Mouse (Mus musculus) macrophage (primary cell): ENCODE measurements around the gene Lad1. TPM values are rescaled to one million over a fixed set of nuclear protein-coding genes. Genes with fewer than 3 reads are reported as not detected.

Experiments
- H3K27ac ChIP-seq: fragments of 350-480 bp; formaldehyde crosslinking; 2 replicates; pipeline ENCODE4 v1.9.0; 2021
- H3K36me3 ChIP-seq: fragments of 350-480 bp; formaldehyde crosslinking; 2 replicates; pipeline ENCODE4 v1.9.0; 2021; ENCODE audit errors: inconsistent target
- H3K4me3 ChIP-seq: fragments of 350-480 bp; formaldehyde crosslinking; 2 replicates; pipeline ENCODE4 v1.9.0; 2021; ENCODE audit errors: inconsistent target
- H3K79me2 ChIP-seq: fragments of 350-480 bp; formaldehyde crosslinking; 2 replicates; pipeline ENCODE4 v1.9.0; 2021; ENCODE audit errors: inconsistent target
- WGBS: methylation state at CpG from one replicate; pipeline ENCODE4 v1.1.7; 2026; ENCODE audit warnings: inconsistent platforms; ENCODE audit not compliant: missing documents; 5-methylcytosine and 5-hydroxymethylcytosine counted together
- polyA plus RNA-seq: library from polyadenylated mRNA; stranded (reverse); fragments of 250-400 nt; gene quantifications from 3 replicates; pipeline ENCODE4 v1.2.4, GENCODE M21; 2018; ENCODE audit warnings: inconsistent platforms

Lad1 gene
- polyA plus RNA-seq, 1 experiment from 2014 or later: 0.49 TPM

DNA sequence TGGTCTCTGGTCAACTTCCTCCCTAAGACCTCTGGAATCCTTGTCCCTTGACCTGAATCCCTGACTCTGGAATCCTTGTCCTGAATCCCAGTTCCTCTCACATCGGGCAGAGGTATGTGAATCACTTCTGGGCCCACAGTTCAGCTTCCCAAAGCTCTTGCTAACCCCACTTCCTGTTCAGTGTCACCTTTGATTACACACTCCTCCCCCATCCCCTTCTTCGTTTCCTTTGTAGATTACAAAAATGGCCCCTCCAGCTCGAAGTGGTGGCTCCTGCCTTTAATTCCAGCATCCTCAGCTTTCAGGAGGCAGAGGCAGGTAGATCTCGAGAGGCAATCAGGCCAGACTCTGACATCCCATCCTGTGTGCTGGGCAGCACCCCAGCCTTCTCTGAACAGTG lies 803 bp upstream of the Lad1 start:
- H3K4me3 ChIP-seq: no peak overlapping the region
- no peak overlapping the region for H3K27ac ChIP-seq
- WGBS: 25% methylated on average over 4 of the region's 4 CpGs
- H3K36me3 ChIP-seq: no peaks in the 10 kb centered on the region
- no peaks in the 10 kb centered on the region for H3K79me2 ChIP-seq

DNA sequence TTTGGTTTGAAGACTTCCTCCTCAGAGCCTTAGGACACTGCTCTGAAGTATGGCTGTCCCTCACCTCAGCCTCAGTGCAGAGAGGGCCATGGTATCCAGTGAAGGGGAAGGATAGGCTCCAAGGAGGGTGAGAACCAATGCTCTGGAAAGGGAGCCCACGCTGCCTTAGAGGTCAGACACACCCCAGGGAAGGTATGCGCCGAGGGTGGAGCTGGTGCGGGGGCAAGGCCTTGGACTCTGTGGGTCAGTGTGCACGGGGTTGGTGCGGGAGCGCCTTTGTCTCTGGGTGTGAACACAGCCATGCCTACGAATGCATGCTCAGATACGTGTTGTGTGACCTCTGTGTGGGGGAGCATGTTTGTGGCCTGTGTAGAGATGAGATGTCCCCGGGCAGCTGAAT lies 1.7 kb downstream of the Lad1 start:
- no peak overlapping the region for H3K27ac ChIP-seq
- no peak overlapping the region for H3K4me3 ChIP-seq
- WGBS: 94% methylated on average over 10 of the region's 10 CpGs
- H3K36me3 ChIP-seq: no peaks in the 10 kb centered on the region
- H3K79me2 ChIP-seq: no peaks in the 10 kb centered on the region

DNA sequence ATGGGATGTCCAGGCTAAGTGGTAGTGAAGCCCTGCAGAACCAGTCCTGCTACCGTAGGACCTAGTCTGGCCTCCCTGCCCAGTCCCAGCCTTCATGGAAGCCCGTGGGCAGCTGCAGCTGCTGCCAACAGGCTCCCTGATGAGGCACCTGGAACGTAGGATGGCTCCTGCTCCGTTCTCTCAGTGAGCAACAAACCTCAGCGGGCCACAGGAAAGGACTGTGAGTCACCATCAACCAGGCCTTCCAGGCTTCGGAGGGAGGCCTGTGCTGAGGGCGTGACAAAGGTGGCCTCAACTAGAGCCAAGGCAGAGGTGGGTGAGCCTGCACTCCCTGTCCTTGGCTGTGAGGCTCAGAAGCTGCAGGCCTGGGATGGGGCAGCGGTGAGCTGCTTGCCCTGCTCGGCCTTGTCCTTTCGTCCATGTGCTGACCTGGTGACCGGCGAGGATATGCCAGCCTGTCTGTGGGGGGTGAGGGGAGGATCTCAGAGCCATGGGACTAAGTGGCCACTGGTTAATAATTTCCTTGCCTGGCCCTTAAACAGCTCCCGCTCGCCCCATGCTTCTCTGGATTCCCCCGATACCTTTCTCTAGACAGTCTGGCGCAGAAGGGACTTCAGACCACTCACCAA lies 2.5 kb downstream of the Lad1 start:
- H3K36me3 ChIP-seq: no peaks in the 10 kb centered on the region
- WGBS: 88% methylated on average over 15 of the region's 16 CpGs

DNA sequence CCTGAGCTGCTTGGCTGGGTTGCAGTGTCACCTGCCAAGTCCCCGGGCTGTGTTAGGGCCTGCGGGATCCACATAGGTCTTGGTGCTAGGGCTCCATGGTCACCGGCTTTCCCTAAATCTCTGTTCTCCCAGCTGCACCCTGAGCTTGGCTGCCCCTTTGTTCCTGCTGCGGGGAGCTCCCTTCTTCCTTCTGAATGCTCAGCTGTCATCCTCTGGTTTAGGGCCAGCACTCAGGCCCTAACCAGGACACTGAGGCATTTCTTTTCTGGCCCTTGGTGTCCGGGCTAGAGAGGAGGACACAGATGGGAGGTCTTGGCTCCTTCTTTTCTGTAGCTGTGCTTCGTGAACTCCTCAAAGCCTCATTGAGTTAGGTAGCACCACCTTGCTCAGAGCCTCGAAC lies 3.4 kb downstream of the Lad1 start:
- H3K27ac ChIP-seq: no peak overlapping the region
- no peaks in the 10 kb centered on the region for H3K36me3 ChIP-seq
- H3K4me3 ChIP-seq: no peak overlapping the region
- WGBS: 93% methylated on average over 7 of the region's 7 CpGs
- H3K79me2 ChIP-seq: no peaks in the 10 kb centered on the region

More for the DNA sequence above, 2.5 kb downstream of the Lad1 start:
- H3K4me3 ChIP-seq: no peak overlapping the region
- no peaks in the 10 kb centered on the region for H3K79me2 ChIP-seq
- no peak overlapping the region for H3K27ac ChIP-seq

DNA sequence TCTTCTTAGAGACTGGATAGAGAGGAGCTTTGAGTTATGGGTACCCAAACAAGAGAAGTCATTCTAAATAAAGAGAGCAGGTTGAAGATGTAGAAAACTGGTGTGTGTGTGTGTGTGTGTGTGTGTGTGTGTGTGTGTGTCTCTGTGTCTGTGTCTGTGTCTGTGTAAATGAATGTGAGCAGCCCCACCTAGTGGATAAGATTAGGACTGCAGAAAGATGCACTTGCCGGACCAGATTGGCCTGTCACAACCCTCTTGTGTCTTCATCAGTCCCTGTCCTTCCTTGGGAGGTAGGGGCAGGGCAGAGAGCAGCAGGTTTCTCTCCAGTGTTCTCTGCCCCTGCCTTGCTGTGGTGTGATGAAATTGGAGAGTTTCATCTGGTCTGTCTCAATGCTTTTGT lies 10.5 kb downstream of the Lad1 start:
- Histone ChIP-seq H3K4me3 (no peak overlapping the region), H3K27ac (no peak overlapping the region), H3K79me2 (no peaks in the 10 kb centered on the region), H3K36me3 (no peaks in the 10 kb centered on the region)
- 6% methylated on average over 1 of the region's 1 CpGs for WGBS

DNA sequence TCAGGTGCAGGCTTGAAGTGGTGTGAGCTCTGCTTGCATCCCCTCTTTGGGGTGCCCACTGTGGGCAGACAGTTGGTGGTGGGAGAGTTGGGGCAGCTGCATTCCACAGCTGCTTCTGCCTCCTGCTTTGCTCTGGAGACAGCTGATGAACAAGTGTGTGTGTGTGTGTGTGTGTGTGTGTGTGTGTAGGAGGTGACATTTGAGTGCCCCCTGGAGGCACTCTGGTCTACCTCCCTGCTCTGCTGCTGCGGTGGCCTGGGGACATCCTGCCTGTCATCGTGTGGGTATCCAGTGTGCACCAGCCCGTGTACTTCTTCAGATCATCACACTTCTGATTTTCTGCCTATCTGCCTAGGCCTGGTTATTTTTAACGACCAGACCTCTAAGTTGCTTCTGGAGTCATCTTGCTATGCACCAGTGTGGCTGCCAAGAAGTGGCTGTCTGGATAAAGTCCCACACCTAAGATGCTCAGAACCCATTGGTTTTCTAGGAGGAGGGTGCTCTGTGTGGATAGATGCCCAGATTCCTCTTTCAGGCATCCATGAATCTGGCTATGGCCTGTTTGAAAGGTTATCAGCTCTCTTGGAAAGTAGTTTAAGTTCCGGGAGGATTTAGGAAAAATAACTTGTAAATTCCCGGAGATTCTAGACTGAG lies 15.9 kb downstream of the Lad1 start:
- Histone ChIP-seq H3K79me2 (no peaks in the 10 kb centered on the region), H3K36me3 (no peaks in the 10 kb centered on the region), H3K27ac (no peak overlapping the region), H3K4me3 (no peak overlapping the region)
- WGBS: 76% methylated on average over 6 of the region's 6 CpGs

DNA sequence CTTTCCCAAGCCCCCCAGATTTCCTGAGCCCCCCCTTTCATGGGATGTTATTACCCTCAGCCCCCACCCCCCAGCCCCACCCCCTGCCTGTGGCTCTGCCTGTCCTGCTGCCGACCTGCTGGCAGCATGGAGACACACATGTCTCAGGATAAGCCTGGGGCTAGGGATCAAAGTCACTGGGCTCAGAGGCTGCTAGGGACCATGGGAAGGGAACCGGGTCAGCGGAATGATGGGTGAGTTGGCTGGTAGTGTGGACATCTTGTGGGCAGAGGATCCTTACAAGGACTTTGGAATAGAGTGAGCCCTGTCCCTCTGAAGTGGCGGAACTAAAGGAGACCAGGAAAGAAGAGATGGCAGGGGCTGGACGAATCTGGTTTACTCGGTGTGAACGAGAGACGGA lies 16.6 kb downstream of the Lad1 start:
- no peaks in the 10 kb centered on the region for H3K79me2 ChIP-seq
- WGBS: 92% methylated on average over 7 of the region's 8 CpGs

DNA sequence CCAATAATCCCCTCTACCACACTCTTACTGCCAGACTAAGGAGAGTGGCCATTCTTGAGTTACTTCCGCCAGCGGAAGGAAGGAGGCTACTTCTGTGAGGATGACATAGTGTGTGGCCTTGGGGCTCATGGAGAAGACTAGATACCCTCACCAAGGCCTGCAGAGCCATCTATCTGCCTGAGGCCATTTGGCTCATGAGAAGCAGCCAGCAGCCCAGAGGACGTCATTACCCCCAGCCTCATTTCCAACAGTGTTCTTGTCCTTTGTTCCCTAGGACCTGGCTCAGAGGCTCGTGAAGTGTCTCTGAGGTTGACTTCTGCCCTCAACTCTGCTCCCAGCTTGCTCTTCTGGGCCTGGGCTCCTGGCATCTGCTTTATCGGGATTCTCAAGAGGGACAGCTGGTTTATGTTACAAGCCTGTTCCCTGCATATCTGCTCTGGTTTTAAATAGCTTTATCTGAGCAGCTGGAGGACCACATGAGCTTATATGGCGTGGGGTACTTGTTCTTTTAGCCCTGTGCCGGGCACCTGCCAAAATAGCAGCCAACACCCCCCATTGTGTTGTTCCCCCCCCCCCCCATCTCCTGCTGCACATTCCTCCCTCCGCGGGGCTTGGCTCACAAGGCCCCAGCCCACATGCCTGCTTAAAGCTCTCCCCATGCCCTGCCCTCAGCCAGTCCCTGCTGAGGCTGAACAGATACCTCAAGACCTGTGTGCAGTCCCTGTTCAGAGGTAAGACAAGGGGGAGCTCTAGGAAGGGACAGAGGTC lies 17.5 kb downstream of the Lad1 start, which contains the start of gene Tnnt2:
Tnnt2 (plus strand) TSS at position 639 of the 768 bp plus-strand sequence.
- no peaks in the 10 kb centered on the region for H3K36me3 ChIP-seq
- H3K79me2 ChIP-seq: no peaks in the 10 kb centered on the region
- no peak within 1 kb of the TSS for H3K27ac ChIP-seq
- 80% methylated on average over 8 of the region's 9 CpGs for WGBS
- no peak within 1 kb of the TSS for H3K4me3 ChIP-seq

More for the DNA sequence above, 16.6 kb downstream of the Lad1 start:
- no peak overlapping the region for H3K27ac ChIP-seq
- no peaks in the 10 kb centered on the region for H3K36me3 ChIP-seq
- H3K4me3 ChIP-seq: no peak overlapping the region

DNA sequence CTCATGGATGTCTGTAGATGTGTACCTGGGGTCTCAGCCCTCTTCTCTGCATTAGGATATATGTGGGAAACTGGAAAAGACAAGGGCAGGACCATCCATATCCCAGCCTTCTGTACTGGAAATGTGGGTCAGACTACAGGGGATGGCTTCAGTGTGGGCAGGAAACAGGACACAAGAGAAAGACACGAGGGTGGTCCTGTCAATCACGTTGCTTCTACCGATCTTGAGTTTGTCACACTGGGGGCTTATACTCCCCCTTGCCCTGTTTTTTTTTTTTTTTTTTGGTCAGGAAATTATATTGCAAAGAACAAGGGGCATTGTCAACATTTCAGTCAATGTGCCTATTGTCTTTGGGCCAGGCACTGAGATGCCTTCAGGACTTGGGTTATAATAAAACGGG lies 20.2 kb downstream of the Lad1 start:
- Histone ChIP-seq H3K79me2 (no peaks in the 10 kb centered on the region), H3K4me3 (no peak overlapping the region), H3K36me3 (no peaks in the 10 kb centered on the region), H3K27ac (no peak overlapping the region)
- 75% methylated on average over 4 of the region's 4 CpGs for WGBS

DNA sequence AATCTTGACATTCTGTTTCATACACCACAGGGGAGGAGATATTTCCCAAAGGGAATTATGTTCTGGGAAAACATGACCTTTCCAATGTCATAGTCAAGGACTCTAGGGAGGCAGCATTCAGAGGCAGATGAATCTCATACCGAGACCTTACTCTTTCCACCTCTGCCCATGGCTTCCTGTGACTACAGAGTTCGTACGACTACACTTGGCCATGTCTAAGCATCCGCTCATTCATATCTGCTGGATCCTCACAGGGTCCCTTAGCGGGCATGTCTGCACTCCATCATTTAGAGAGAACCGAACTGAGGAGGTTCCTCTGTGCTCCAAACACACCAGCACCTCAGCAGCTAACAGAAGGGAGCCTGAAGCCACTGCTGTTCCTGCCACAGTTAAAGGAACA lies 20.7 kb downstream of the Lad1 start:
- WGBS: 89% methylated on average over 6 of the region's 6 CpGs
- no peak overlapping the region for H3K4me3 ChIP-seq
- H3K27ac ChIP-seq: no peak overlapping the region
- no peaks in the 10 kb centered on the region for H3K79me2 ChIP-seq
- no peaks in the 10 kb centered on the region for H3K36me3 ChIP-seq

DNA sequence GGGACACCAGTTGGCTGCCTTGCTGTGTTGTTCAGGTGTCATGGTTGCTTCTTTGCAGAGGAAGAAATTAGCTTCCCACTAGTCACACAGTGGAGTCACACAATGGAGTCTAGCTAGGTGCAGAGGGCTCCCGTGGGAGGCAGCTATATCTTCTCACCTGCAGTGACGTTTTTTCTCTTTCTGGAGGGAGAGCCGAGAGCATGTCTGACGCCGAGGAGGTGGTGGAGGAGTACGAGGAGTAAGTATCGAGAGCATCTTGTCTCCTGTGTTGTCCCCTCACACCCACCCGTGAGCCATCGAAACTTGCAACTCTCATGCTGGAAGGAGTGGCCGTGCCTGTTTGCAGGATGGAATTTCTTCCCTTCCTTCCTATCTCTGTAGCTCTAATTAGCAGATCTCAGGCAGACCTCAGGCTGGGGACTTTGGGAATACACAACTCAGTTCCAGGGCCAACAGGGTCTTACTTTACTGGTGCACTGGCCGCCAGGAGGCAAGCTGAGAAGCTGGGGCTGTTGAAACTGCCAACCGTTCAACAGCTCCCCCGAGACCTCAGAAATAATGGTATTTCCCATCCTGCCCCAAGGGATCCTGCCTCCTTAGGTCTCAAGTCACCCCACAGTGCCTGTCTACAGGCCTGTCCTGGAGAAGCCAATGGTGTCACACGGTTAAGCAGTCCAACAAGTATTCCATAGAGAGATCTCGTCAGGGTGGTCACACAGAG lies 22.4 kb downstream of the Lad1 start:
- H3K79me2 ChIP-seq: no peaks in the 10 kb centered on the region
- H3K27ac ChIP-seq: no peak overlapping the region
- WGBS: 84% methylated on average over 15 of the region's 15 CpGs
- no peak overlapping the region for H3K4me3 ChIP-seq
- no peaks in the 10 kb centered on the region for H3K36me3 ChIP-seq

DNA sequence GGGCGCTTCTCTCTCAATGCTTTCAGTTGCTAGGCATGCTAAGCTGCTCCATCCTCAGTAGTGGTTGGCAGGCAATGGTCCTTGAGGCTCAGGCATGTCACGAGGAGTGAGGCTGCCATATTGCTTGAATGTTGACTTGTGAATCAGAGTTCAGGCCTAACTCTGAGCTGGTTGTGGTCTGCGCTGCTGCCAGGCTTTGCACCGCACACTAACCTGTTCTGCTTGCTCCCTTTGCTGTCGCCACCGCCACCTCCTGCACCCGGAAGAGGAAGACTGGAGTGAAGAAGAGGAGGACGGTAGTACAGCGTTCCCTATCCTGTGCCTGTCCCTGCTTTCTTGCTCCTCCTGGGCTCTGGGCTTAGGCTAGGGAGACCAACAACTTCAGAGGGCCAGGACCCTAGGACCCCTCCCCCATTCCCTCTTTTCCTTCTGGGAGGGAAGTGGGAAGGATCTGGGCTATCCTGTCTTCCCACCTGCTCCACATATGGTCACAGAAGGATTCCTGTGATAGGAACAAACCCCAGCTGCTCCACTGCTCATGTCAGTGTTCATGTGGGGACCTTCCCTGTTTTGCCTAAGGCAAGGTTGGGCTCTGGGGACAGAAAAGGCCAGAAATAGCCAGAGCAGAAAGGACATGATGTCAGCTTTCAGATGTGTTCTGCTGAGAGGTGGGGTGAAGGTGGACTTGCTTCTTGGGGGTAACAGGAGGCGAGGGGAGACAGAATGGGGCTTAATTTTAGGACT lies 25.3 kb downstream of the Lad1 start:
- Histone ChIP-seq H3K79me2 (no peaks in the 10 kb centered on the region), H3K36me3 (no peaks in the 10 kb centered on the region), H3K27ac (no peak overlapping the region), H3K4me3 (no peak overlapping the region)
- WGBS: 89% methylated on average over 10 of the region's 10 CpGs

DNA sequence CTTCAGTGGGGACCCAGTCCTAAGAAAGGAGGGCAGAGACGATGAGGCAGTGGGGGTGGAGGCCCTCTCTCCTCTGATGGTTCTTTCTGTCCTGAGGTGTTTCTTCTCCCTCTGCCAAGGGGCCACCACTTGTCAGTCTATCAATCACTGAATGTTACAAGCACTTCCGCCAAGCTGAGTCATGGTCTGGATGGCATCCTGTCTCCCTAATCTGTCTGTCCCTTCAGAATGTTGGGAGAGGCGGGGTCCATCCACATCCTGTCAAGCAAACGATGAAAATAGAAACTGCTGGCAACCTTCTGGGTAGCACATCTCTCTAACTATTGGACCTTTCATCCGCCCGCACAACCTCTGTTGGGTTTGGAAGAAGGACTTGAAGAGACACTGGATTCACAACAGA lies 26.1 kb downstream of the Lad1 start:
- H3K4me3 ChIP-seq: no peak overlapping the region
- no peaks in the 10 kb centered on the region for H3K36me3 ChIP-seq
- no peaks in the 10 kb centered on the region for H3K79me2 ChIP-seq
- no peak overlapping the region for H3K27ac ChIP-seq
- WGBS: 62% methylated on average over 6 of the region's 6 CpGs

DNA sequence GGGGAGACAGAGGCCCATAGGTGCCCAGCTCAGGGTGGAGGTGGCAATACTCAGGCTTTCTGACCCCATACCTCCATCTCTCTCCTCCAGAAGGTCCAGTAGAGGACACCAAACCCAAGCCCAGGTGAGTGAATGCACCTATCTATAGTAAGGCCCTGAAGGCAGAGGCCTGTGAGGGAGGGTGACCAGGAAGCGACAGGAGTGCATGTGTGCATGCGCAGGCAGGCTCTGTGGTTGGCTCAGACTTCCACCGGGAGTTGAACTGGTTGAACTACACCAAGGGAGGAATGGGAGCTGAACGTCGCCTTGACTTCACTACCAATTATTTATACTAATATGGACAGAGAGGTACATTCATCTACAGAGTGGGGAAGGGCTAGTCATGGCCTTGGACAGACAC lies 28.2 kb downstream of the Lad1 start:
- Histone ChIP-seq H3K79me2 (no peaks in the 10 kb centered on the region), H3K27ac (no peak overlapping the region), H3K36me3 (no peaks in the 10 kb centered on the region), H3K4me3 (no peak overlapping the region)
- 90% methylated on average over 5 of the region's 5 CpGs for WGBS
